Mouse (Mus musculus): ENCODE data around the gene Psmb2.
A peak's percentile ranks its signal among the peaks of the same experiment; 100 is the strongest.

Psmb2 gene

GRCm38 (mm10) chr4:126752024-126752607 is 74.7 kb downstream of the Psmb2 start:
- DNase-seq (ENCODE audit: low read depth in 1 of 2, low spot score in 2 of 2) = no peak

- no peak for DNase-seq (ENCODE audit: low read depth in 1 of 2, low spot score in 2 of 2)
These were observed 75.2 kb downstream of the Psmb2 start for GRCm38 (mm10) chr4:126752608-126753141.

GRCm38 (mm10) chr4:126753268-126754230 is 76.1 kb downstream of the Psmb2 start, which contains the start of the genes Ncdn and AU040320:
Gene Ncdn, minus strand, starts transcription at chr4:126753438.
Gene AU040320, plus strand, starts transcription at chr4:126753544.
- peak; percentile 87 to 91 for DNase-seq (ENCODE audit: low read depth in 1 of 2, low spot score in 2 of 2)

DNA sequence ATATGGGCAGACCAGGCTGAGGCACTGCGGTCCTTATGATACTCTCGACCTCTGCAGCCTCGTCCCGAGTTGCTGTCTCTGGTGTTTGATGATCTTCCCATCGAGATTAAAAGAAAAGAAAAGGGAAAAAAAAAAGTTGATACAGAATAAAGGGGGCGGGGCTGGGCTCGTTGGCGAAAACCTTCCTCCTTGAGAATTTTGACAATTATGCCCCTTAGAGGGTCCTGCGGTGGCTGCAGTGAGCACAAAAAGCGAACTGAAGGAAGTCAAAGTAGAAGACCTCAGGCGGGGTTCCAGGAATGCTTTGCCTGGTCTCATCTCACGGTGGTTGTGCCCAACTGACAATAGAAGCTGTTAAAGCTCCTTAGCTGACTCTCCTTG is 76.8 kb downstream of the Psmb2 start:
- DNase-seq (ENCODE audit: low read depth in 1 of 2, low spot score in 2 of 2) = no peak

DNA sequence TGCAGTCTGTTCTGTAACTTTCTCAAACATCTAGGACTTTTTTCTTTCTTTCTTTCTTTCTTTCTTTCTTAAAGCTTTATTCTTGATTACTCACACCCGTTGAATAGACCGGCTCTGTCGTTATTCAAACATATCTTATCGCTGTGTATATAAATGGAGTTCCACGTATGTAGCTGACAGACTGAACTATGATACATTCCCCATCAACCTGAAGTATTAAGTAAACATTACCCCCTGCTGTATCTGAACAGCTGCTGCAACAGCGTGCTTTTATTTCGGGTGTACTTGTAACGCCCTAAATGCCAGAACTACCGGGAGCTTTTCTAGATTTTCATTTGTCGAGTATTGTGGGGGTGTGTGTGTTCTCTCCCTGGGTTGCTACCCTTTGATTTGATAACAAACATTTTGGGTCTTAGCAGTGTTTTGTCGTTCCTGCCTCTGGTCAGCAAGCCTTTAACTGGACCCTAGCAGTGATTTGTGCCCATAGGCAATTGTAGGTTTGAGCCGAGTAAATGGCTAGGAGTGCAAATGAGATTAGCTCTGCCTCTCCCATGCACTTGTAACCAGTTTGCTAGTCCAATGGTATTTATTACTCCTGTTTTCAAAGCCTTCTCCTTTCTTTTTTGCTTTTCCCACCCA is 77.4 kb downstream of the Psmb2 start:
- DNase-seq (ENCODE audit: low read depth in 1 of 2, low spot score in 2 of 2) = no peak

DNA sequence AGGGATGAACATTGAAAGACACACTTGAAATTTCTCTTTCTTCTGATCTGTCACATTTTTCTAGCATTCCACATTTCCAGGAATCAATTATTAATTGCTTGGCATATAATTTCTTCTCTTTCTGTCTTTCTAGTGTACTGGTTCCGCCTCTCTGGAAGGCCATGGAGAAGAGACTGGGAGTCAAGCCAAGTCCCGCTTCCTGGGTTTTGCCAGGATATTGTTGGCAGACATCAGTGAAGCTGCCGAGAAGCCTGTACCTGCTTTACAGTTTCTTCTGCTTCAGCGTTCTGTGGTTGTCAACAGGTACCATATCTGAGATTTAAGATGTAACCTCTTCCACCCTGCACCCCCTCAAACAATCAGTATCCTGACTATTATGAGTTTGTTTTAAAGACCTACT is 79.3 kb downstream of the Psmb2 start:
- DNase-seq (ENCODE audit: low read depth in 1 of 2, low spot score in 2 of 2) = no peak

DNA sequence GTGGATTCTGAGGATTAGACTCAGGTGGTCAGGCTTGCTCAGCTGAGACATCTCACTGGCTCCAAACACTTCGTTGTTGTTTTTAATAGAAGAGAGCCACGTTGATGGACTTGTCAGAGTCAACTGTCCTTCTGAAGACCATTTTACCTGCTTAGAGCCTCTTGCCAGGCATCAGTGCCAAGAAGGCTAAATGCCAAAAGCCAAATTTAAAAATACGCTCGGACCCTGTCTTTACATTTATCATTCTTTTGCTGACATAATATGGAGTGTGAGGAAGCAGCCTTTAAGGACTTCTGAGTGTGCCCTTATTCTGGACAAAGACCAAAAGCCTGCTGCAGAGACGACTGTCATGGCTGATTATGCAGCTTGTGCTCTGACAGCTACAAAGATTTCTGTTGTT is 80.9 kb downstream of the Psmb2 start:
- DNase-seq (ENCODE audit: low read depth in 1 of 2, low spot score in 2 of 2) = no peak
